Mouse (Mus musculus) limb, embryonic 11.5 days (tissue): ENCODE measurements around the gene Tmie. TPM values are rescaled to one million over a fixed set of nuclear protein-coding genes. Genes with fewer than 3 reads are reported as not detected.

Source experiments
- ATAC-seq: fragments of 200-750 bp; cut with Nextera tagmentation; 2 replicates; pipeline ENCODE4 v1.8.0; 2017; ENCODE audit warnings: low read depth; ENCODE audit not compliant: insufficient number of reproducible peaks, low FRiP score, low TSS enrichment
- DNase-seq: peaks from one replicate; pipeline ENCODE4 v3.0.0-alpha.2; 2015; ENCODE audit warnings: low spot score
- H3K27ac ChIP-seq: fragments of 300-500 bp; sonication (generic); replicated peaks from 2 replicates; pipeline ENCODE4 v1.5.1; 2014; ENCODE audit warnings: low read depth, mild to moderate bottlenecking, low read length
- H3K27me3 ChIP-seq: fragments of 300-500 bp; sonication (generic); 2 replicates; pipeline ENCODE4 v1.6.1; 2014; ENCODE audit warnings: mild to moderate bottlenecking, low read length, mixed read lengths; ENCODE audit not compliant: control insufficient read depth, insufficient read depth
- H3K36me3 ChIP-seq: fragments of 300-500 bp; sonication (generic); 2 replicates; pipeline ENCODE4 v1.6.1; 2014; ENCODE audit warnings: mild to moderate bottlenecking, low read length, moderate library complexity, mixed read lengths; ENCODE audit not compliant: control insufficient read depth, insufficient read depth
- H3K4me1 ChIP-seq: fragments of 300-500 bp; sonication (generic); 2 replicates; pipeline ENCODE4 v1.6.1; 2014; ENCODE audit warnings: low read length, mixed read lengths; ENCODE audit not compliant: control insufficient read depth, insufficient read depth
- H3K4me2 ChIP-seq: fragments of 300-500 bp; sonication (generic); 2 replicates; pipeline ENCODE4 v1.6.1; 2014; ENCODE audit warnings: low read depth, mild to moderate bottlenecking, moderate library complexity; ENCODE audit not compliant: severe bottlenecking
- H3K4me3 ChIP-seq: fragments of 300-500 bp; sonication (generic); 2 replicates; pipeline ENCODE4 v1.5.1; 2014; ENCODE audit warnings: low read depth, low read length
- H3K9ac ChIP-seq: fragments of 300-500 bp; sonication (generic); 2 replicates; pipeline ENCODE4 v1.6.1; 2014; ENCODE audit warnings: mild to moderate bottlenecking, low read length
- H3K9me3 ChIP-seq: fragments of 300-500 bp; sonication (generic); 2 replicates; pipeline ENCODE4 v1.6.1; 2016; ENCODE audit warnings: low read length; ENCODE audit not compliant: control insufficient read depth
- WGBS: fragments of 180-500 bp; shearing (Covaris S2); extraction: QIAGEN DNeasy Blood & Tissue Kit; methylation state at CpG from one replicate; pipeline ENCODE4 v1.1.7; 2014; 5-methylcytosine and 5-hydroxymethylcytosine counted together
- polyA plus RNA-seq: library from polyadenylated mRNA; unstranded; fragments of >200 nt; fragmentation: Nextera tagmentation; extraction: Ambion mirVana; gene quantifications from 2 replicates; pipeline ENCODE4 v1.2.1, GENCODE M21; 2014

Tmie gene
- polyA plus RNA-seq, 1 experiment from 2014 or later: 0.23 TPM

DNA sequence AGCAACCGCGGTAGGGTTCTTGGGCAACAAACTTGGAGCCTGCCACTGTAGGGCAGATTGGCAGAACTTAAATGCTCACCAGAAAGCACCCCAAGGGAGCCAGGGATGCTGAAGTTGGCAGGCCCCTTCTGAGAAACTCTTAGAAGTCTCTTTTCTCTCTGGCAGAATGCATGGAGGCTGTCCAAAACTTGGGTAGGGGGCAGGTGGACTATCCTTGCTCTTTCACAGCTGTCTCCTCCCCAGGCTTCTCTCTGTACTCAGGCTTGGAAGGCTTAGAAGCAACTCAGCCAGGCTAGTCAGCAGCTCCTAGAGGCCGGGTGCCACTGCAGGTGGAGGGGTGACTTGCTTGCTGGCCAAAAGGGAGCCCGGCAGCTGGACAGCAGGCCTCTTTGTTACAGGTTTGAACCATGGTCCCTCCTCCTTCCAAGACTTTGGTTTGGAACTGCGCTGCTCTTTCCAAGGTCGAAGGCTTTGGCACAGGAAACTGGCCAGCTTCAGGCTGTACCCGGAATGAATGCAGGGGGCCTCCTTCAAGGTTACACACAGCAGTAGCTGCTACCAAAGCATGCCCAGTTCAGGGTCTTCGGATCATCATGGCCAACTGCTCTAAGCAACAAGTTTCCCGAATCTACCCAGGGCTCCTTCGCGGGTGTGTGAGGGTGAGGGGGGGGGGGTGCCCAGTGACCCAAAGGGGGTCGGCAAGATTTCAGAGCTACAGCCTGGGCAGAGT is 557 bp downstream of the Tmie start, which contains the start of gene Als2cl:
Gene Als2cl, plus strand, starts transcription at position 680 of the 730 bp plus-strand sequence.
- 16% methylated on average over 12 of the region's 12 CpGs for WGBS
- Histone ChIP-seq H3K4me2 (peak within 1 kb of the TSS; percentile 96), H3K4me1 (peaks cover 14% of the 10 kb centered on the region), H3K27ac (no peak within 1 kb of the TSS), H3K9me3 (no peaks in the 10 kb centered on the region), H3K36me3 (no peaks in the 10 kb centered on the region), H3K4me3 (peak within 1 kb of the TSS; percentile 54), H3K9ac (peak within 1 kb of the TSS; percentile 66), H3K27me3 (peaks cover 23% of the 10 kb centered on the region)
- ATAC-seq (peak; percentile 10; the same call in 1 of the 2 replicates), DNase-seq (peak; percentile 41)

DNA sequence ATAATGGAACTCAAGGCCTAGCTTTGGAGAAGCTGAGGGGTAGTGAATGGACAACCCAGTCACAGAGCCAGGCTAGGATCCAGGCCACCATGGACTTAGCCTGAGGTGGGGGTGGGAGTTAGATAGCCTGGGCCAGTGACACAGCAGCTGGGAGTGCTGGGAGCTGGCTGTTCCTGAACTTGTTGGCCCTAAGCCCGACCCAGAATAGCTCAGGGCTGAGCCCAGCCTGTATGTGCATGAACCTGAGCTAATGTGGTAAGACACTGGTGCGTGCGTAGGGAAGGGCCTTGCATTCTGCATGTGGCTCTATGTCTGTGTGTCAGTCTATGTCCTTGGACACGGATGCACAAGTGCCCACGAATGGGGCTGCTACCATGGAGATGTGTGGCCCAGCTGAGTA is 2.0 kb downstream of the Tmie start:
- Histone ChIP-seq H3K27ac (no peak overlapping the region), H3K27me3 (peaks cover 37% of the 10 kb centered on the region), H3K9ac (no peak overlapping the region), H3K36me3 (no peaks in the 10 kb centered on the region), H3K4me1 (peaks cover 22% of the 10 kb centered on the region), H3K9me3 (no peaks in the 10 kb centered on the region), H3K4me3 (no peak overlapping the region), H3K4me2 (no peak overlapping the region)
- 87% methylated on average over 5 of the region's 5 CpGs for WGBS
- no peak for DNase-seq
- no peak for ATAC-seq

DNA sequence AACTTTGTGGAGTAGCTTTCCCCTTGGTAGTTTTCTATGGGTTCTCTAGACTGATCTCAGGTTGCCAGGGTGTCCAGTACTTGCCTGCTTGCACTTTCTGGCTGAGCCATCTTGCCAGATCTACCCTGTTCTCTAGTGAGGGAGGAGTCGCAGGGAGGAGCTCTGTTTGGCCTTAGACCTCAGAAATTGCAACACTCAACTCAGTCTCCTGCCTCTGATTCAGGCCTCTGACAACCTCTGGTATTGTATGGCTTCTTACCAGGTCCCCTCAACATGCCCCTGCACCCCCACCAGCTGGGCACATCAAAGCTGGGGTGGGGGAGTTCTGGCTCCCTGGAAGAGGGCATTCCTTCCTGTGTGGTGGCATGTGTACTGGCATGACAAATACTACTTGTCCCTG is 2.6 kb downstream of the Tmie start:
- Histone ChIP-seq H3K27me3 (peaks cover 41% of the 10 kb centered on the region), H3K9me3 (no peaks in the 10 kb centered on the region), H3K36me3 (no peaks in the 10 kb centered on the region), H3K27ac (no peak overlapping the region), H3K4me1 (peaks cover 22% of the 10 kb centered on the region), H3K4me2 (no peak overlapping the region), H3K9ac (no peak overlapping the region), H3K4me3 (no peak overlapping the region)
- DNase-seq: no peak
- 87% methylated on average over 1 of the region's 1 CpGs for WGBS
- ATAC-seq: no peak

DNA sequence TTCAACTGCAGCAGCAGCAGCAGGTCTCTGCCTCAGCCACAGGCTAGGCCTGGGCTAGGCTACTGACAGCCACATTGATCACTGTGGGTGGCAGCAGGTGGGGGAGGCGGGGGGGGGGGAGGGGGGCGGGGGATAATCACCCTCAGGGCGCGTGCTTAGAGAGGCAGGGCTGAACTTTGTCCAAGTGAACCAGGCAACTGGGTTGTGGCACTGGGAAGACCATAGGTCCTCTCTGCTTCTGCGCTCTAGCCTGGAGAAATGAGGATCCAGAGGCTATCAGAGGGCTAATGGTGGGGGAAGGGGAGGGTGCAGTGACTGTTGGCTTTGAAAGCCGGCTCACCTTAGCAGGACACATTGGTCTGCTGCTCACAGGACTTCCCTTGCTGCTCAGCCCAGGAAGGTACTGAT is 4.6 kb downstream of the Tmie start:
- Histone ChIP-seq H3K9me3 (no peaks in the 10 kb centered on the region), H3K27me3 (peaks cover 32% of the 10 kb centered on the region), H3K36me3 (no peaks in the 10 kb centered on the region), H3K4me3 (no peak overlapping the region), H3K4me2 (no peak overlapping the region), H3K9ac (no peak overlapping the region), H3K27ac (no peak overlapping the region), H3K4me1 (peaks cover 22% of the 10 kb centered on the region)
- ATAC-seq: no peak
- DNase-seq: no peak
- WGBS: 16% methylated on average over 5 of the region's 6 CpGs

DNA sequence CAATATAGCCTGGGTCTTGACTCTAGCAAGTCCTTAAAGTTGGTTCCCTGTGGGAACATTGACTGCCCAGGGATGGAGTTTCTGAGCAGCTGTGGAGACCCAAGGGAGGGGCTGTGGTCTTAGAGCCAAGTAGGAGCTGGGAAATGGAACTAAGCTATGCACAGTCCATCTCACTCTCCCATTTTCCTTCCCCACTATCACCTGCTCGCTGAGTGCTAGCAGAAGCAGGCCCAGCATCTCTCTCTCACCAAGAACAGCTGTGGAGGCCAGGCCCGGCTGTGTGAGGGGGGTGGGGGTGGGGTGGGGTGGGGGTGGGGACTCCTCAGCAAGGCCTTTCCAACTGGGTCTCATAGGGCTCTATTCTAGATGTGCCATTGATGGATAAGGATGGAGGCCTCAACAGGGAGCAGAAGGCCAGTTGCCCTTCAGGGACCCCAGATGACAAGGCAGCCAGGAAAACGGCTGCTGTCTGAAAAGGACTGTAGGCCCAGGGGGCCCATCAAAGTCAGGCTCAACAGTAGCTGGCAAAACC is 5.2 kb downstream of the Tmie start:
- ATAC-seq: no peak
- Histone ChIP-seq H3K4me3 (no peak overlapping the region), H3K9ac (no peak overlapping the region), H3K9me3 (no peaks in the 10 kb centered on the region), H3K4me1 (peaks cover 22% of the 10 kb centered on the region), H3K27ac (no peak overlapping the region), H3K27me3 (peaks cover 28% of the 10 kb centered on the region), H3K4me2 (no peak overlapping the region), H3K36me3 (no peaks in the 10 kb centered on the region)
- DNase-seq: no peak
- WGBS: 13% methylated on average over 3 of the region's 3 CpGs

DNA sequence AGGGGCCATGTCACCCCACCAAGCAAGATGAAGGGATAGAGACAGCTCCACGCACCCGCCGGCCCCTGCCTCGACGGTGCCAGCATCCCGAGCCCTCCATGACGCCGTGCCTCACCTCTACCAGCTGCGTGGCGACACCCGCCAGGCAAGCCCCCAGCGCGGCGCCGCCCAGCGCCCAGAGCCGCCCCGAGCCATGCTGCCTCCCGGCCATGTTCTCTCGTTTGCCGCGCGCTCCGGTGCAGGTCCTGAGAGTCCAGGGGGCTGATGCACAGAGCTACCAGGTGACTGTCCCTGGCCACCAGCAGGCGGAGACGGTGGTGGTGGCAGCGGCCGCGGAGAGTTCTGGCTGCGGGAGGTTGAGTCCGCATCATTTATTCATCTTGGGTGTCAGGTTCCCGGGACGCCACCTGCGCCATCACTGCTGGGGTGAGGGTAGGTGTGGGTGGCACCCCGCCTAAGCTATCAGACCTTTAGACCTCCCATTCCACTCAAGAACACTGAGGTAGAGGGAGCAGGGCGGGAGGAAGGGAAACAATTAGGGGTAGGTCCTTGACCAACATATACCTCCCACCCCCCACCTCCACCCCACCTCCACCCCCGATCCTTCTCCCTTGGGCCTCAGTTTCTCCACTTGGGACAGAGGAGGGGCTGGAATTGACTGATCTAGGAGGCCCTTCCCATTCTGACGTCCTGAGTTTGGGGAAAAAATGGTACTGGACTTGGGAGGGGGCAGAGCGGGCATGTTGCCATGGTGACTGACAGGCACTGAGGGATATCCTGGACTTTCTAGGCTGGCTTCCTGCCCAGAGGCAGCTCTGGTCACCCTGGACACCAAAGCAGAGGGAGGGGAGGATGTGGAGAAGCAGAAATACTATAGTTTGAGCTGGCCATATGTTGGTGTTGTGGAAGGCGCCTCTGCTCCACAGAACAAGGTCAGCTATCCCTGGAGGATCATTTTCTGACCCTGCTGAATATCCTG is 5.9 kb downstream of the Tmie start:
- WGBS: 8% methylated on average over 40 of the region's 40 CpGs
- Histone ChIP-seq H3K4me2 (peak overlapping the region; percentile 58), H3K27ac (no peak overlapping the region), H3K36me3 (no peaks in the 10 kb centered on the region), H3K9ac (peak overlapping the region; percentile 37; the same call in 1 of the 2 replicates), H3K9me3 (no peaks in the 10 kb centered on the region), H3K4me1 (peaks cover 20% of the 10 kb centered on the region), H3K27me3 (peaks cover 23% of the 10 kb centered on the region), H3K4me3 (0 out of 2 replicates have a peak overlapping the region, but pooled peaks have one; percentile 17)
- ATAC-seq (peak; percentile 52; the same call in 1 of the 2 replicates), DNase-seq (peak; percentile 48)

DNA sequence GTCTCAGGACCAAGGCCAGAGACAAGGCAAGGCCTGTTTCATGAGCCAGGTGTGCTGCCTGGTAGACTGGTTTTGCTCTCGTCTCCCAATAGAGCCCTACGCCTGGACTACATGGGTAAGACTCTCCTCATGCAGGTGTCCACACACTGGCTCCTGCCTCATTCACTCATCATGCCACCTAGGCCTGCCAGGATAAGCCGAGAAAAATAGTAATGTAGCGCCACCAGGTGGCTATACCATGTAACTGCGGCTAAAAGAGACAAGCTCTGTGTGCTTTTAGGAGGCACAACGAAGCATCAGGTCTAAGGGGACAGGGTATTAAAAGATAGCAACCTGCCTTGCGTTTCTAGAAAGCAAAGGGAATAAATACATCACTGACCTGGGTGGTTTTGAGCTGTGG is 8.9 kb downstream of the Tmie start:
- 15% methylated on average over 7 of the region's 7 CpGs for WGBS
- H3K36me3 ChIP-seq: no peaks in the 10 kb centered on the region
- DNase-seq: peak; percentile 76

DNA sequence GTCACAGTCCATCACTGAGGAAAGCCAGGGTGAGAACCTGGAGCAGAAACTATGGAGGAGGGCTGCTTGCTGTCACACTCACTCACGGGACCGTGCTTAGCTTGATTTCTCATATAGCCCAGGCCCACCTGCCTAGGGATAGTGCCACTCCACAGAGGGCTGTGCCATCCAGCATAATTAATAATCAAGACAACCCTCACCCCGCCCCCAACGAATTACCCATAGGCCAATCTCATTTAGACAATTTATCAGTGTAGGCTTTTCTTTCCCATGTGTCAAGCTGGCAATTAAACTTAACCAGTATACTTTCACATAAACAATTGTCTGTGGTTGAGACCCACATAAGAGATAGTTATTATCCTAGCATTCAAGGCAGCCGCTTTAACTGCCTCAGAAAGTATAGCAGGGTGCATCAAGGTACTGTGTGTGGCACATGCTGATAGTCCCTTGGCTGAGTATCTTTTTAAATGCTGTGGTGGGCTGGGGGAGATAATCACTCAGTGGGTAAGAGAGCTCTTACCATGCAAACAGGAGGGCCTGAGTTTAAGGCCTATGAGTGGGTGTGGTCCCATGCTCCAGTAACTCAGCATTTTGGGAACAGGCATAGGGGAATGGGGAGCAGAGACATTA is 20.8 kb downstream of the Tmie start:
- ATAC-seq: no peak
- WGBS: 82% methylated on average over 5 of the region's 5 CpGs
- Histone ChIP-seq H3K9me3 (no peaks in the 10 kb centered on the region), H3K27me3 (0 out of 2 replicates have a peak, but pooled peaks cover 11% of the 10 kb centered on the region), H3K4me2 (no peak overlapping the region), H3K27ac (no peak overlapping the region), H3K4me3 (no peak overlapping the region), H3K4me1 (0 out of 2 replicates have a peak, but pooled peaks cover 4% of the 10 kb centered on the region), H3K36me3 (no peaks in the 10 kb centered on the region), H3K9ac (no peak overlapping the region)
- no peak for DNase-seq

More for the DNA sequence above, 8.9 kb downstream of the Tmie start:
- Histone ChIP-seq H3K4me1 (peaks cover 20% of the 10 kb centered on the region), H3K4me3 (no peak overlapping the region), H3K27me3 (peaks cover 18% of the 10 kb centered on the region), H3K4me2 (no peak overlapping the region), H3K27ac (no peak overlapping the region), H3K9me3 (no peaks in the 10 kb centered on the region), H3K9ac (no peak overlapping the region)
- ATAC-seq: no peak
